Mouse (Mus musculus): ENCODE results near the gene Pgk1.

- no peak for TF ChIP-seq EP300 (optimal IDR thresholded peaks at IDR 0.05)
- TF ChIP-seq CTCF (IDR thresholded peaks at IDR 0.05; ENCODE audit: low read depth), result no peak
Measured at GRCm38 (mm10) chrX:106190091-106190490, 3.2 kb downstream of the Pgk1 start.
